Mouse (Mus musculus) thymus, adult 2 months (tissue): ENCODE data around the gene Slc2a5.

Experiments used
- CTCF ChIP-seq: fragments of 200-500 bp; IDR thresholded peaks from 2 replicates; pipeline ENCODE4 v1.5.1; 2012; ENCODE audit warnings: mild to moderate bottlenecking, control low read depth, low read length, moderate library complexity, borderline replicate concordance; ENCODE audit not compliant: control insufficient read depth, poor library complexity, insufficient read depth; ENCODE audit errors: extremely low read depth
- POLR2A ChIP-seq: fragments of 200-500 bp; IDR thresholded peaks from 2 replicates; pipeline ENCODE4 v1.6.1; 2012; ENCODE audit warnings: mild to moderate bottlenecking, low read length, control low read depth, moderate library complexity; ENCODE audit not compliant: control insufficient read depth, poor library complexity, insufficient read depth; ENCODE audit errors: extremely low read depth

DNA sequence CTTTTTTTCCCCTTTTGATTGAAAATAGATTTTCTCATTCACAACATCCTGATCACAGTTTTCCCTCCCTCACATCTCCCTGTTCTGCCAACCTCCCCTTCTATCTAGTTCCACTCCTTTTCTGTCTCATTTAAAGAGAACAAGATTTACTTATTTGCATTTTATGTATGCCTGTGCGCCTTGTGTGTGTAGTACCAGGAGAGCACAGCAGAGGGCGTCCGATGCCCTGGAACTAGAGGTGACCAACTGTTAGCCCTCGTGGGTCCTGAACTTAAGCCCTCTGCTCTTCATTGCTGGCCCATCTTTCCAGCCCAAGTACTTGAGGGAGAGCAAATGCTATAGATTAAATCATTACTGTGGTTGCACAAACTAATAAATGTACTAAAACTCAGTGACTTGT, 33.7 kb upstream of the Slc2a5 start:
- TF ChIP-seq CTCF (no peak), POLR2A (no peak)
